Mouse (Mus musculus): ENCODE measurements at regions not wholly inside any gene's neighbourhood (a gene's known extent, or its start where the extent isn't known, plus 50 kb on each side); places are given as distances from the start of the nearest gene placed in this dataset.

DNA sequence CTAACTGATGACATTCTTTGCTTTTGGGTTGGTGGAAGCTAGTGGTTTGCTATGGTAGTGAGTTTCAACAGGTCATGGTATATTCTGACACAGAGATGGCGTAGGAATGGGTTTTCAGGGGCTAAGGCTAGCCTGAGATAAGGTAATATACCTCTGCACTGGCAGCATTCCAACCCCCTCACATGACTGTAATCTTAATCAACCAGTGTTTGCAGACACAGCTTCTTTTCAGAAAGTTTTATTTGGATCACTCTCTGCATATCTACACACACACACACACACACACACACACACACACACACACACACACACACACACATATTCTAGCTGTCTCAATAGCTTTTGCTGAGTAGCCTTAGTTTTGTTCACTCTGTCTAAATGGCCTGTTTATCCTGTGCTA, 119.4 kb downstream of the Fam173b start:
- 56% methylated on average over 1 of the region's 1 CpGs for WGBS
- H3K4me3 ChIP-seq (ENCODE audit: low read depth, low read length) = no peak overlapping the region
- no peaks in the 10 kb centered on the region for H3K36me3 ChIP-seq (replicated peaks; ENCODE audit: control insufficient read depth, insufficient read depth, low read length)
- H3K4me2 ChIP-seq (ENCODE audit: low read depth, low read length) = no peak overlapping the region
- TF ChIP-seq CTCF (IDR thresholded peaks at IDR 0.05; ENCODE audit: low read depth) (no peak), EP300 (IDR thresholded peaks at IDR 0.05; ENCODE audit: low read depth) (no peak)
- no peaks in the 10 kb centered on the region for H3K27me3 ChIP-seq (ENCODE audit: control insufficient read depth, insufficient read depth, low read length)
- DNase-seq (ENCODE audit: low spot score) (no peak), ATAC-seq (ENCODE audit: insufficient read depth, low read depth) (no peak)
- no peak overlapping the region for H3K9ac ChIP-seq (replicated peaks; ENCODE audit: low read depth, low read length)
- no peaks in the 10 kb centered on the region for H3K9me3 ChIP-seq (replicated peaks; ENCODE audit: control insufficient read depth, low read length)
- no peaks in the 10 kb centered on the region for H3K4me1 ChIP-seq (ENCODE audit: control insufficient read depth, insufficient read depth)
- H3K27ac ChIP-seq (ENCODE audit: low read depth) = no peak overlapping the region

DNA sequence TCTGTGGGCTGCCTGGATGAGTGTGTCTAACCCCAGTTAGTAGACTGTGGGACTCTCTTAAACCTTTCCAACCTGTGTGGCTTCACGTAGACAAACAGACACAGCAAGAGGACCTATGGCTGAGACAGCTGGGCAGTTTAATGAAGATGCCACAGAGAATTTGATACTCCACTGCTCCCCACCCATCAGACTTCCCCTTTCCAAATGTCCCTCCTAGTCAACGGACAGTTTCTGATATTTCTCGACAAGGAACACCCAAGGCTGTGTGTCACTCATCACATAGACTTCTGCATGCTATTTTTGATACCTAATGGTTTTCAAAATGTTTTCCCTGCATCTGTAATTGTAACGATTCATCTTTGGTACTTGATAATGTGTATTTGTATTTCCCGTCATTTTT, 120.8 kb downstream of the Fam173b start:
- no peak for ATAC-seq (ENCODE audit: insufficient read depth, low read depth)
- Histone ChIP-seq H3K4me2 (ENCODE audit: low read depth, low read length) (no peak overlapping the region), H3K27me3 (ENCODE audit: control insufficient read depth, insufficient read depth, low read length) (no peaks in the 10 kb centered on the region), H3K27ac (ENCODE audit: low read depth) (no peak overlapping the region), H3K4me3 (ENCODE audit: low read depth, low read length) (no peak overlapping the region), H3K4me1 (ENCODE audit: control insufficient read depth, insufficient read depth) (no peaks in the 10 kb centered on the region), H3K9ac (replicated peaks; ENCODE audit: low read depth, low read length) (no peak overlapping the region), H3K9me3 (replicated peaks; ENCODE audit: control insufficient read depth, low read length) (no peaks in the 10 kb centered on the region), H3K36me3 (replicated peaks; ENCODE audit: control insufficient read depth, insufficient read depth, low read length) (no peaks in the 10 kb centered on the region)
- TF ChIP-seq CTCF (IDR thresholded peaks at IDR 0.05; ENCODE audit: low read depth) (no peak), EP300 (IDR thresholded peaks at IDR 0.05; ENCODE audit: low read depth) (no peak)
- no peak for DNase-seq (ENCODE audit: low spot score)
- WGBS = 83% methylated on average over 5 of the region's 5 CpGs

DNA sequence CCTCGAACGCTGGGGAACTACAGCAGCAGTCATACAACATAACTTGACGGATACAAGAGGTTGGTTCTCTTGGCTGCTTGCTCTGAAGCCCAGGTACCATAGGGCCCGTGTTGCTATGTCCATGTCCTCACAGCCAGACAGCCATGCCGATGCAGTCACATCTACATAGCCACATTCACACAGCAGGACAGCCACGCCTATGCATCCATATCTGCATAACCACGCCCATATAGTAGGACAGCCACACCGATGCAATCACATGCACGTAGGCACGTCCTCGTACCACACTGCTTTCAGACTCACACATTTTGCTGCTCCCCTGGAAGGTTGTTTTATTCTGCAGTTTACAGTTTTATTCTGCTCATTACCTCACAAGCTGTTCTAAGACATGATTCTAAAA, 122.6 kb downstream of the Fam173b start:
- H3K27me3 ChIP-seq (ENCODE audit: control insufficient read depth, insufficient read depth, low read length) = no peaks in the 10 kb centered on the region
- no peak overlapping the region for H3K4me3 ChIP-seq (ENCODE audit: low read depth, low read length)
- no peak overlapping the region for H3K4me2 ChIP-seq (ENCODE audit: low read depth, low read length)
- TF ChIP-seq EP300 (IDR thresholded peaks at IDR 0.05; ENCODE audit: low read depth) (no peak), CTCF (IDR thresholded peaks at IDR 0.05; ENCODE audit: low read depth) (no peak)
- DNase-seq (ENCODE audit: low spot score) (no peak), ATAC-seq (ENCODE audit: insufficient read depth, low read depth) (no peak)
- no peak overlapping the region for H3K27ac ChIP-seq (ENCODE audit: low read depth)
- no peaks in the 10 kb centered on the region for H3K9me3 ChIP-seq (replicated peaks; ENCODE audit: control insufficient read depth, low read length)
- no peaks in the 10 kb centered on the region for H3K36me3 ChIP-seq (replicated peaks; ENCODE audit: control insufficient read depth, insufficient read depth, low read length)
- 60% methylated on average over 11 of the region's 11 CpGs for WGBS
- no peak overlapping the region for H3K9ac ChIP-seq (replicated peaks; ENCODE audit: low read depth, low read length)
- no peaks in the 10 kb centered on the region for H3K4me1 ChIP-seq (ENCODE audit: control insufficient read depth, insufficient read depth)

DNA sequence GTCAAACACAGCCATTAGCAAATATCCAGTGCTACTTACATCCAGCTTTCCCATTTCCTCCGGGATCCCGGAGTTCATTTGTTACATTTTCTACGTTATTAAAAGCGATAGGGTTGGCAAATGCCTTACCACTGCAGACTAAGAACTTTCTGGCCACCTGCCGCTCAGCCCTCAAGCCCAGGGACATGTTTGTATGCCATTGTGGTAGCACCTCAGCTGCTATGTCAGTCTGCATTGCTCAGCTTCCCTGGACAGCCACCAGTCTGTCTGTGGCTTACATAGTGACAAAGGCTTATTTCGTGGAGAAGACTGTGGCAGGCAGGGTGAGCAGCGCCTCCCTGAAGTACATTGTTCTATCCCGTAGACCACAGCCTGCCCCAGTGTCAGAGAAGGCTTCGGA, 127.5 kb downstream of the Fam173b start:
- Histone ChIP-seq H3K4me2 (ENCODE audit: low read depth, low read length) (no peak overlapping the region), H3K4me1 (ENCODE audit: control insufficient read depth, insufficient read depth) (no peaks in the 10 kb centered on the region), H3K27me3 (ENCODE audit: control insufficient read depth, insufficient read depth, low read length) (no peaks in the 10 kb centered on the region), H3K36me3 (replicated peaks; ENCODE audit: control insufficient read depth, insufficient read depth, low read length) (no peaks in the 10 kb centered on the region), H3K9me3 (replicated peaks; ENCODE audit: control insufficient read depth, low read length) (no peaks in the 10 kb centered on the region), H3K27ac (ENCODE audit: low read depth) (no peak overlapping the region), H3K4me3 (ENCODE audit: low read depth, low read length) (no peak overlapping the region), H3K9ac (replicated peaks; ENCODE audit: low read depth, low read length) (no peak overlapping the region)
- DNase-seq (ENCODE audit: low spot score) = no peak
- no peak for ATAC-seq (ENCODE audit: insufficient read depth, low read depth)
- no peak for TF ChIP-seq CTCF (IDR thresholded peaks at IDR 0.05; ENCODE audit: low read depth)
- no peak for TF ChIP-seq EP300 (IDR thresholded peaks at IDR 0.05; ENCODE audit: low read depth)
- whole genome bisulfite sequencing = 81% methylated on average over 9 of the region's 9 CpGs

DNA sequence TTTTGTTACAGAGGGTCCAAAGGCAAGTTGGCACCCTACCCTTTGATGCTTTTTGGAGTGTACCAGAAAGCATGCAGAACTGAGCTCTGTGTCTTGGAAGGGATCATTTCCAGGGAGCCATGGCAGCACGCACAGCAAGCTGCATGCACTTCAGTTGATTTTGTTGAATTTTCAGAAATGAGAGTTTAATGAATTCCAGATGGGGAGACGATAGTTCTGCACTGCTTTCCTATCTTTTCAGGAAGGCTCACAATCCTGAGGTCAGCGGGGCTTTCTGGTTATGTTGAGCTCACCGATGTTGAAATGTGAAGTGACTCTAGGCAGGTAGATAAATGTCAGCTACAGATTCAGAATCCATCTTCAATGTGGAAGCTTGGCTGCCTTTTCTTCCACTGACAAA, 140.0 kb downstream of the Fam173b start:
- DNase-seq (ENCODE audit: low spot score) = no peak

DNA sequence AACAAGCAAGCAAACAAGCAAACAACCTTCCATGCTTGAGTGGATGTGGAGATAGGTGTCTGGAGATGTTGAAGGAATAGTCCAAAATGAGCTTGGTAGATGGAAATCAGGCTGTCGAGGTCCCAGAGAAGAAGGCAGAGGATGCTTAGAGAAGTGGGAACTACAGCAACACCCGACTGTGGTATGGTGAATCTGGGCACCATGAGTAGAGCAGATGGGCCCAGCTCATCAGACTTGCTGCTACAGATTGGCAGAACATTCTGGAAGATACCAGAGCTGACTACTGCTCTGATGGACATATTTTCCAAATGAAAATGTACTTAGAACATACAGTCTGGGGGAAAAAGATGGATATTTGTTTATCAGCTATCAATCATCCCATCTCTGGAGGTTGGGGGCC, 142.9 kb downstream of the Fam173b start:
- TF ChIP-seq CTCF (IDR thresholded peaks at IDR 0.05; ENCODE audit: low read depth) = no peak
- no peak for TF ChIP-seq EP300 (IDR thresholded peaks at IDR 0.05; ENCODE audit: low read depth)
- no peak for ATAC-seq (ENCODE audit: insufficient read depth, low read depth)
- no peak for DNase-seq (ENCODE audit: low spot score)
- Histone ChIP-seq H3K27ac (ENCODE audit: low read depth) (no peak overlapping the region), H3K9me3 (replicated peaks; ENCODE audit: control insufficient read depth, low read length) (no peaks in the 10 kb centered on the region), H3K4me3 (ENCODE audit: low read depth, low read length) (no peak overlapping the region), H3K4me2 (ENCODE audit: low read depth, low read length) (no peak overlapping the region), H3K9ac (replicated peaks; ENCODE audit: low read depth, low read length) (no peak overlapping the region), H3K36me3 (replicated peaks; ENCODE audit: control insufficient read depth, insufficient read depth, low read length) (no peaks in the 10 kb centered on the region), H3K27me3 (ENCODE audit: control insufficient read depth, insufficient read depth, low read length) (no peaks in the 10 kb centered on the region), H3K4me1 (ENCODE audit: control insufficient read depth, insufficient read depth) (no peaks in the 10 kb centered on the region)
- WGBS = 65% methylated on average over 2 of the region's 2 CpGs

More for the DNA sequence above, 140.0 kb downstream of the Fam173b start:
- 60% methylated on average over 4 of the region's 4 CpGs for WGBS
- Histone ChIP-seq H3K27ac (ENCODE audit: low read depth) (no peak overlapping the region), H3K9me3 (replicated peaks; ENCODE audit: control insufficient read depth, low read length) (no peaks in the 10 kb centered on the region), H3K4me2 (ENCODE audit: low read depth, low read length) (no peak overlapping the region), H3K36me3 (replicated peaks; ENCODE audit: control insufficient read depth, insufficient read depth, low read length) (no peaks in the 10 kb centered on the region), H3K4me1 (ENCODE audit: control insufficient read depth, insufficient read depth) (no peaks in the 10 kb centered on the region), H3K9ac (replicated peaks; ENCODE audit: low read depth, low read length) (no peak overlapping the region), H3K27me3 (ENCODE audit: control insufficient read depth, insufficient read depth, low read length) (no peaks in the 10 kb centered on the region), H3K4me3 (ENCODE audit: low read depth, low read length) (no peak overlapping the region)
- TF ChIP-seq CTCF (IDR thresholded peaks at IDR 0.05; ENCODE audit: low read depth) (no peak), EP300 (IDR thresholded peaks at IDR 0.05; ENCODE audit: low read depth) (no peak)
- ATAC-seq (ENCODE audit: insufficient read depth, low read depth) = no peak

Data from heart, postnatal 0 days (tissue).